Mouse (Mus musculus) olfactory bulb, adult 2 months (tissue): ENCODE data around the gene Spib.

Experiments
- CTCF ChIP-seq: fragments of 200-500 bp; IDR thresholded peaks from 2 replicates; pipeline ENCODE4 v1.5.1; 2012; ENCODE audit warnings: low read depth, mild to moderate bottlenecking, low read length, moderate library complexity; ENCODE audit not compliant: insufficient read depth
- POLR2A ChIP-seq: fragments of 200-500 bp; IDR thresholded peaks from 2 replicates; pipeline ENCODE4 v1.6.1; 2012; ENCODE audit warnings: mild to moderate bottlenecking, low read depth, low read length, moderate library complexity; ENCODE audit not compliant: insufficient read depth

DNA sequence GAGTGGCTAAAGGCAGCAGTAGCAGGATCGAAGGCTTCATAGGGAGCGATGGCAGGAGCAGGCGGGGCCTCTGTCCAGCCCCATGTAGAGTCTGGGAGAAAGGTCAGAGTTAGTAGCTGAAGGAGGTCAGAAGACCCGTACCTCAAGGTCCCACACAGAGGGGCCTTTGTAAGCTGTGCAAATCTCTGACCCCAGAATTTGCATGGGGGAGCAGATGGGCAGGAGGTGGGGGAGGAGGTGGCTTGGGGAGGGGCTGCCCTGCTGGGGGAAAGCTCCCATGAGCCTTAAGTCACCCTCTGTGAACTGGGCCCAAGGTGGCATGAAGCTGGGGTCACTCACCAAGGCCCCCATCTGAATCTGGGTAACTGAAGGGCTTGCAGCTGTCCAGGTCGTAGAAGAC is 2.4 kb downstream of the Spib start:
- TF ChIP-seq CTCF = no peak
- TF ChIP-seq POLR2A = no peak
